Mouse (Mus musculus) ES-E14 (cell line): ENCODE measurements around the gene Cecr2.

Experiments
- CHD2 ChIP-seq: IDR thresholded peaks from 2 replicates; pipeline ENCODE4 v1.6.1; 2014; ENCODE audit warnings: mild to moderate bottlenecking, low read depth, low read length, inconsistent platforms
- HCFC1 ChIP-seq: IDR thresholded peaks from 2 replicates; pipeline ENCODE4 v1.6.1; 2012; ENCODE audit warnings: low read length, inconsistent platforms, borderline replicate concordance; ENCODE audit not compliant: insufficient read depth
- ZC3H11A ChIP-seq: IDR thresholded peaks from 2 replicates; pipeline ENCODE4 v1.6.1; 2012; ENCODE audit warnings: low read depth, mild to moderate bottlenecking, inconsistent platforms, low read length, borderline replicate concordance
- ZNF384 ChIP-seq: IDR thresholded peaks from 2 replicates; pipeline ENCODE4 v1.6.1; 2012; ENCODE audit warnings: low read depth, low read length, inconsistent platforms

DNA sequence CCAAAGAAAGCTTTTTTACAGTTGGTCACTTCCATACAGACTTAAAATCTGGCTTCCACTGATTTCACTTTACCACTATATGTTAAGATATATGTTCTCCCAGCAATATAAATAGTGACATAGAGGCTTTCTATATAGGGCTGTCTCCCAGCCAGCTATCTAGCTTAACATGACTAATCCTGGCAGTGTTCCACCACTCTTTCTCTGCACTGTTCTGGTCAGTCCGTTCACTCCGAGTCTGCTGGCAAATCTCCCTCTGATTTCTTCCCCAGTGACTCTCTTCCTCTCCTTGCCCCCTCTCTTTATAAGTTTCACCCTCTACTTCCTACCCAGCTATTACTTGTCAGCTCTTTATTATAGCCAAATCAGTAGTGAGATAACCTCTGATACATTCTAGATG, 59.8 kb downstream of the Cecr2 start:
- TF ChIP-seq ZC3H11A = no peak
- no peak for TF ChIP-seq HCFC1
- no peak for TF ChIP-seq ZNF384
- TF ChIP-seq CHD2 = no peak
